Mouse (Mus musculus): ENCODE measurements around the gene Thsd4. TPM values are rescaled to one million over a fixed set of nuclear protein-coding genes. Genes with fewer than 3 reads are reported as not detected.

The Thsd4 gene
- polyA plus RNA-seq, 1 experiment, result 4.3 TPM

DNA sequence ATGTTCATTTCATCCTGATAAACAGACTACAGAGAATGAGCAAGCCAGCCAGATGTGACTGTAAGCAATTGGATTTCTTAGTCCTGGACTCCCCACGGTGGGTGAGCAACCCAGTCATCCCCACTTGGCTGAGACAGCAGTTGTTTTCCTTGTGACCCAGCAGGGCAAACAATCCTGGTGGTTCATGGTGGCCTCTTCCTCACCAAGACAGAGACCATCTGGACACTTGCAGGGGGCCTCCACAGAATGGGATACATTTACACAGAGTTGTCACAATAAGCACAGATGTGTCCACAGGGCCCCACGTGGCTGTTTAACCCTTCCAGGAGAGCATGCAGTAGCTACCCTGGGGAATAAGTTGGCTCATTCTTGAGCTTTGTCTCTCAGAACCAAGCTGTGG is 123.8 kb downstream of the Thsd4 start:
- Histone ChIP-seq H3K4me3 (ENCODE audit: control insufficient read depth, insufficient read depth, low read length) (no peak overlapping the region), H3K36me3 (ENCODE audit: control insufficient read depth, insufficient read depth, low read length) (no peaks in the 10 kb centered on the region)

DNA sequence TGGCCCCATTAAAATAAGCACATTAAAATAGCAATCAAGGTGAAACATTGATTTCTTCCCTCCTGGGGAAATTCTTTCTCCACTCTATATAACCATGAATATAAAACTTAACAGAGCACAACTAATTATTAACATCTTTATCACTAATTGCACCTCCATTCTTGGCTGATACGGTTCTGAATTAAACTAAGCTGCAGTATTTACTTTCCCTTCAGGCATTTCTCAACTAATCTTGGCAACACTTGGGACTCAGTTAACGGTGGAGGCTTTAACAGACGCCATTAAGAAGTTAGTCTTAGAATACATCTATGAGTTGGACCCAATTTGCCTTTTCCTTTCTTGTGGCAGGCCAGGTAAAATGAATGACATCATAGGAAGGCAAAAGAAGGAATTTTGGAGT is 125.8 kb downstream of the Thsd4 start:
- TF ChIP-seq POLR2A (IDR thresholded peaks at IDR 0.05; ENCODE audit: control insufficient read depth, extremely low read depth, insufficient read depth, low read length, poor library complexity) (no peak), CTCF (IDR thresholded peaks at IDR 0.05; ENCODE audit: borderline replicate concordance, control insufficient read depth, extremely low read depth, insufficient read depth, low read length, poor library complexity) (no peak)
- DNase-seq, result no peak
- WGBS, result 97% methylated on average over 3 of the region's 3 CpGs
- Histone ChIP-seq H3K4me1 (replicated peaks; ENCODE audit: control insufficient read depth, insufficient read depth, low read length) (no peaks in the 10 kb centered on the region), H3K36me3 (ENCODE audit: control insufficient read depth, insufficient read depth, low read length) (no peaks in the 10 kb centered on the region), H3K4me3 (ENCODE audit: control insufficient read depth, insufficient read depth, low read length) (no peak overlapping the region), H3K27ac (ENCODE audit: control insufficient read depth, insufficient read depth, low read length) (no peak overlapping the region), H3K27me3 (ENCODE audit: control insufficient read depth, insufficient read depth, low read length) (no peaks in the 10 kb centered on the region)

More for the DNA sequence above, 123.8 kb downstream of the Thsd4 start:
- H3K27ac ChIP-seq (ENCODE audit: control insufficient read depth, insufficient read depth, low read length), result no peak overlapping the region
- no peak for DNase-seq
- WGBS, result 73% methylated on average over 2 of the region's 2 CpGs
- no peaks in the 10 kb centered on the region for H3K27me3 ChIP-seq (ENCODE audit: control insufficient read depth, insufficient read depth, low read length)
- TF ChIP-seq CTCF (IDR thresholded peaks at IDR 0.05; ENCODE audit: borderline replicate concordance, control insufficient read depth, extremely low read depth, insufficient read depth, low read length, poor library complexity), result no peak
- TF ChIP-seq POLR2A (IDR thresholded peaks at IDR 0.05; ENCODE audit: control insufficient read depth, extremely low read depth, insufficient read depth, low read length, poor library complexity), result no peak
- H3K4me1 ChIP-seq (replicated peaks; ENCODE audit: control insufficient read depth, insufficient read depth, low read length), result no peaks in the 10 kb centered on the region

GRCm38 (mm10) chr9:60392916-60393315 is 128.9 kb downstream of the Thsd4 start:
- no peak overlapping the region for H3K4me3 ChIP-seq (ENCODE audit: control insufficient read depth, insufficient read depth, low read length)
- H3K4me1 ChIP-seq (replicated peaks; ENCODE audit: control insufficient read depth, insufficient read depth, low read length), result no peaks in the 10 kb centered on the region
- TF ChIP-seq CTCF (IDR thresholded peaks at IDR 0.05; ENCODE audit: borderline replicate concordance, control insufficient read depth, extremely low read depth, insufficient read depth, low read length, poor library complexity) (no peak), POLR2A (IDR thresholded peaks at IDR 0.05; ENCODE audit: control insufficient read depth, extremely low read depth, insufficient read depth, low read length, poor library complexity) (no peak)
- no peak for DNase-seq
- H3K27me3 ChIP-seq (ENCODE audit: control insufficient read depth, insufficient read depth, low read length), result no peaks in the 10 kb centered on the region
- no peak overlapping the region for H3K27ac ChIP-seq (ENCODE audit: control insufficient read depth, insufficient read depth, low read length)
- 93% methylated on average over 4 of the region's 4 CpGs for WGBS
- no peaks in the 10 kb centered on the region for H3K36me3 ChIP-seq (ENCODE audit: control insufficient read depth, insufficient read depth, low read length)

DNA sequence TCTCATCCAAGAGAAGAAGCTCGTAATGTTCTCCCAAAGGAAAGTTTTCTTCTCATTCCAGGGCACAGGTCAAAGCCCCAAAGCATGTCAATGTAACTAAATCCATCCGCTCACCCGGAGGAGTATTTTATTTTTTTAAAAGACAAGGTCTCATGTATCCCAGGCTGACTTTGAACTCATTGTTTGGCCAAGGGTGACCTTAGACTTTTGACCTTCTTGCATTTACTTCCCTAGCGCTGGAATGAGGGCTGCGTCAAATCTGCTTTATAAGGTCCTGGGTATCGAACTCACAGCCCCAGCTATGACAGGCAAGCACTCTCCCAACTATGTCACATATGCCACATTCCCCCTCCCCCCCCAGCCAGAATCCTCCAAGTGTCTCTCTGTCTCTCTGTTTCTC is 137.1 kb downstream of the Thsd4 start:
- 91% methylated on average over 6 of the region's 6 CpGs for WGBS
- Histone ChIP-seq H3K4me1 (replicated peaks; ENCODE audit: control insufficient read depth, insufficient read depth, low read length) (no peaks in the 10 kb centered on the region), H3K36me3 (ENCODE audit: control insufficient read depth, insufficient read depth, low read length) (no peaks in the 10 kb centered on the region), H3K27ac (ENCODE audit: control insufficient read depth, insufficient read depth, low read length) (no peak overlapping the region), H3K27me3 (ENCODE audit: control insufficient read depth, insufficient read depth, low read length) (no peaks in the 10 kb centered on the region), H3K4me3 (ENCODE audit: control insufficient read depth, insufficient read depth, low read length) (no peak overlapping the region)
- TF ChIP-seq CTCF (IDR thresholded peaks at IDR 0.05; ENCODE audit: borderline replicate concordance, control insufficient read depth, extremely low read depth, insufficient read depth, low read length, poor library complexity) (no peak), POLR2A (IDR thresholded peaks at IDR 0.05; ENCODE audit: control insufficient read depth, extremely low read depth, insufficient read depth, low read length, poor library complexity) (no peak)
- DNase-seq, result no peak

- no peaks in the 10 kb centered on the region for H3K4me1 ChIP-seq (replicated peaks; ENCODE audit: control insufficient read depth, insufficient read depth, low read length)
- DNase-seq, result no peak
- H3K27ac ChIP-seq (ENCODE audit: control insufficient read depth, insufficient read depth, low read length), result no peak overlapping the region
- no peaks in the 10 kb centered on the region for H3K27me3 ChIP-seq (ENCODE audit: control insufficient read depth, insufficient read depth, low read length)
- TF ChIP-seq POLR2A (IDR thresholded peaks at IDR 0.05; ENCODE audit: control insufficient read depth, extremely low read depth, insufficient read depth, low read length, poor library complexity) (no peak), CTCF (IDR thresholded peaks at IDR 0.05; ENCODE audit: borderline replicate concordance, control insufficient read depth, extremely low read depth, insufficient read depth, low read length, poor library complexity) (no peak)
- H3K4me3 ChIP-seq (ENCODE audit: control insufficient read depth, insufficient read depth, low read length), result no peak overlapping the region
- 89% methylated on average over 4 of the region's 4 CpGs for WGBS
- no peaks in the 10 kb centered on the region for H3K36me3 ChIP-seq (ENCODE audit: control insufficient read depth, insufficient read depth, low read length)
Observed at GRCm38 (mm10) chr9:60382941-60383340, 138.9 kb downstream of the Thsd4 start.

DNA sequence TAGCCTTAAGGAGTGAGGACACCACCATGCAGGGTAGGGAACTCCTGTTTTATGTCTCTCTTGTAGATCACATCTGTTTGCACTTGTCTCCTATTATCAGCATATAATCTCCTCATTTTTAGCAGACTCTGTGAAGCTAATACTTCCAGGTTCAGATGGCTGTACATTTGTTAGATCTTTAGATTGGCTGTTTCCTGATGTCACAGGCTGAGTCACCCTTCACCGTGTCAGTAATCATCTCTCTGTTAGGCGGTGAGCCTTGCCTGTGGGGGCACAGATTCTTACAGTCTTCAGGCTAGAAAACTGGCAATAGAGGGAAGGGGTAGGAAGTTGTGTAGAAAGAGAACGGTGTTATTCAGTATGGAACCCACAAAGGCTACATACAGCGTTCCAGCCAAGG is 139.3 kb downstream of the Thsd4 start:
- no peaks in the 10 kb centered on the region for H3K4me1 ChIP-seq (replicated peaks; ENCODE audit: control insufficient read depth, insufficient read depth, low read length)
- H3K27me3 ChIP-seq (ENCODE audit: control insufficient read depth, insufficient read depth, low read length), result no peaks in the 10 kb centered on the region
- 78% methylated on average over 4 of the region's 4 CpGs for WGBS
- H3K27ac ChIP-seq (ENCODE audit: control insufficient read depth, insufficient read depth, low read length), result no peak overlapping the region
- no peak for DNase-seq
- TF ChIP-seq POLR2A (IDR thresholded peaks at IDR 0.05; ENCODE audit: control insufficient read depth, extremely low read depth, insufficient read depth, low read length, poor library complexity), result no peak
- TF ChIP-seq CTCF (IDR thresholded peaks at IDR 0.05; ENCODE audit: borderline replicate concordance, control insufficient read depth, extremely low read depth, insufficient read depth, low read length, poor library complexity), result no peak
- H3K4me3 ChIP-seq (ENCODE audit: control insufficient read depth, insufficient read depth, low read length), result no peak overlapping the region
- H3K36me3 ChIP-seq (ENCODE audit: control insufficient read depth, insufficient read depth, low read length), result no peaks in the 10 kb centered on the region

GRCm38 (mm10) chr9:60381010-60381409 is 140.8 kb downstream of the Thsd4 start:
- no peaks in the 10 kb centered on the region for H3K36me3 ChIP-seq (ENCODE audit: control insufficient read depth, insufficient read depth, low read length)
- no peak for DNase-seq
- WGBS, result 80% methylated on average over 2 of the region's 2 CpGs
- H3K4me1 ChIP-seq (replicated peaks; ENCODE audit: control insufficient read depth, insufficient read depth, low read length), result no peaks in the 10 kb centered on the region
- H3K27ac ChIP-seq (ENCODE audit: control insufficient read depth, insufficient read depth, low read length), result no peak overlapping the region
- TF ChIP-seq CTCF (IDR thresholded peaks at IDR 0.05; ENCODE audit: borderline replicate concordance, control insufficient read depth, extremely low read depth, insufficient read depth, low read length, poor library complexity), result no peak
- TF ChIP-seq POLR2A (IDR thresholded peaks at IDR 0.05; ENCODE audit: control insufficient read depth, extremely low read depth, insufficient read depth, low read length, poor library complexity), result no peak
- H3K27me3 ChIP-seq (ENCODE audit: control insufficient read depth, insufficient read depth, low read length), result no peaks in the 10 kb centered on the region
- H3K4me3 ChIP-seq (ENCODE audit: control insufficient read depth, insufficient read depth, low read length), result no peak overlapping the region
